Mouse (Mus musculus) olfactory bulb, adult 2 months (tissue): ENCODE measurements around the gene Folr2. TPM values are rescaled to one million over a fixed set of nuclear protein-coding genes. Genes with fewer than 3 reads are reported as not detected.

Experiments used
- H3K27ac ChIP-seq: fragments of 200-500 bp; 2 replicates; pipeline ENCODE4 v1.5.1; 2012; ENCODE audit warnings: low read depth, low read length; ENCODE audit not compliant: insufficient read depth
- H3K4me1 ChIP-seq: fragments of 200-500 bp; 2 replicates; pipeline ENCODE4 v1.6.1; 2012; ENCODE audit warnings: low read length; ENCODE audit not compliant: control insufficient read depth, insufficient read depth
- H3K4me3 ChIP-seq: fragments of 200-500 bp; 2 replicates; pipeline ENCODE4 v1.5.1; 2012; ENCODE audit warnings: mild to moderate bottlenecking, low read depth, low read length, moderate library complexity; ENCODE audit not compliant: insufficient read depth
- CTCF ChIP-seq: fragments of 200-500 bp; IDR thresholded peaks from 2 replicates; pipeline ENCODE4 v1.5.1; 2012; ENCODE audit warnings: low read depth, mild to moderate bottlenecking, low read length, moderate library complexity; ENCODE audit not compliant: insufficient read depth
- POLR2A ChIP-seq: fragments of 200-500 bp; IDR thresholded peaks from 2 replicates; pipeline ENCODE4 v1.6.1; 2012; ENCODE audit warnings: mild to moderate bottlenecking, low read depth, low read length, moderate library complexity; ENCODE audit not compliant: insufficient read depth
- WGBS: fragments of 180-500 bp; shearing (Covaris S2); methylation state at CpG from one replicate; pipeline ENCODE4 v1.1.7; 2018; 5-methylcytosine and 5-hydroxymethylcytosine counted together
- polyA plus RNA-seq: library from polyadenylated mRNA; stranded (reverse); fragments of >200 nt; gene quantifications from 2 replicates; pipeline ENCODE4 v1.2.4, GENCODE M21; 2012; ENCODE audit warnings: low replicate concordance; ENCODE audit not compliant: missing spikeins, insufficient read depth, insufficient read length

Folr2 gene
- polyA plus RNA-seq, 1 experiment: not detected

- TF ChIP-seq CTCF (no peak), POLR2A (no peak)
- 72% methylated on average over 3 of the region's 3 CpGs for WGBS
- peaks cover 12% of the 10 kb centered on the region for H3K4me1 ChIP-seq
- H3K27ac ChIP-seq: no peak overlapping the region
- H3K4me3 ChIP-seq: no peak overlapping the region
Observed at GRCm38 (mm10) chr7:101834903-101835302, 22.1 kb downstream of the Folr2 start.

- Histone ChIP-seq H3K27ac (no peak overlapping the region), H3K4me1 (peaks cover 12% of the 10 kb centered on the region), H3K4me3 (no peak overlapping the region)
- 67% methylated on average over 3 of the region's 3 CpGs for WGBS
- TF ChIP-seq CTCF (no peak), POLR2A (no peak)
Observed at GRCm38 (mm10) chr7:101833916-101834584, 22.9 kb downstream of the Folr2 start.

GRCm38 (mm10) chr7:101833352-101833751 lies 23.6 kb downstream of the Folr2 start:
- no peak overlapping the region for H3K4me3 ChIP-seq
- TF ChIP-seq CTCF: no peak
- TF ChIP-seq POLR2A: no peak
- 85% methylated on average over 5 of the region's 5 CpGs for WGBS
- H3K27ac ChIP-seq: no peak overlapping the region
- peaks cover 10% of the 10 kb centered on the region; the same call in 1 of the 2 replicates for H3K4me1 ChIP-seq

- TF ChIP-seq POLR2A (no peak), CTCF (no peak)
- Histone ChIP-seq H3K27ac (no peak overlapping the region), H3K4me3 (no peak overlapping the region), H3K4me1 (peaks cover 8% of the 10 kb centered on the region; the same call in 1 of the 2 replicates)
- WGBS: 96% methylated on average over 4 of the region's 4 CpGs
Observed at GRCm38 (mm10) chr7:101832372-101832771, 24.6 kb downstream of the Folr2 start.

- no peak overlapping the region for H3K27ac ChIP-seq
- WGBS: 94% methylated on average over 8 of the region's 8 CpGs
- H3K4me3 ChIP-seq: no peak overlapping the region
- TF ChIP-seq CTCF (no peak), POLR2A (no peak)
- H3K4me1 ChIP-seq: peaks cover 6% of the 10 kb centered on the region; the same call in 1 of the 2 replicates
Observed at GRCm38 (mm10) chr7:101831437-101831836, 25.6 kb downstream of the Folr2 start.

GRCm38 (mm10) chr7:101830373-101830772 lies 26.6 kb downstream of the Folr2 start:
- Histone ChIP-seq H3K4me1 (0 out of 2 replicates have a peak, but pooled peaks cover 2% of the 10 kb centered on the region), H3K27ac (no peak overlapping the region), H3K4me3 (no peak overlapping the region)
- TF ChIP-seq CTCF (no peak), POLR2A (no peak)
- 99% methylated on average over 3 of the region's 3 CpGs for WGBS

- TF ChIP-seq POLR2A (no peak), CTCF (no peak)
- Histone ChIP-seq H3K4me3 (no peak overlapping the region), H3K4me1 (peaks cover 12% of the 10 kb centered on the region), H3K27ac (no peak overlapping the region)
- 77% methylated on average over 18 of the region's 18 CpGs for WGBS
Observed at GRCm38 (mm10) chr7:101823758-101824630, 33.0 kb downstream of the Folr2 start.

GRCm38 (mm10) chr7:101822836-101823757 lies 33.9 kb downstream of the Folr2 start:
- TF ChIP-seq POLR2A (no peak), CTCF (no peak)
- WGBS: 59% methylated on average over 32 of the region's 32 CpGs
- Histone ChIP-seq H3K4me3 (no peak overlapping the region), H3K4me1 (peaks cover 15% of the 10 kb centered on the region), H3K27ac (no peak overlapping the region)
